Mouse (Mus musculus): Measurements from ENCODE around the gene Lhfpl2. TPM values are rescaled to one million over a fixed set of nuclear protein-coding genes. Genes with fewer than 3 reads are reported as not detected.

Gene Lhfpl2
- polyA plus RNA-seq, 1 experiment from 2014 or later, result 9.6 TPM

DNA sequence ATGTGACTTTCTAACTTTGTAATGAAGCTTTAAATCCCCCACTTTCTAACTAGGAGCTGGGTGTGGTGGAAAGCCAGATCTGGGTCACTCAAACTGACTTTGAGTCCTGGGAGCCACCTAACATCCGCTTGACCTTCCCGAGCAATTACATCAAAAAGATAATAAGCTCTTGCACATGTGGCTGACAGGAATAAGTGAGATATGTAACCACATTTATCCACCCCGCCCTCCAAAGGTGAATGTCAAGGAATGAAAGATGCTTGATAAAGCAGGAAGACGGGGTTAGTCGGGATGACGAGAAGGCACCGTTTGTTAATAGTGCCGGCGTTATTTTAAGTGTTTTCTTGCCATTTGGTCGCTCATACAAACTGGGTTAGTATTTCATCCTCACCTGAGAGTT, 41.5 kb downstream of the Lhfpl2 start:
- Histone ChIP-seq H3K4me1 (ENCODE audit: control insufficient read depth, insufficient read depth, low read length) (no peaks in the 10 kb centered on the region), H3K4me3 (ENCODE audit: low read depth, low read length) (no peak overlapping the region), H3K27ac (ENCODE audit: low read depth, low read length) (no peak overlapping the region), H3K9me3 (ENCODE audit: control insufficient read depth, low read length) (no peaks in the 10 kb centered on the region), H3K9ac (replicated peaks; ENCODE audit: low read depth, low read length) (no peak overlapping the region), H3K27me3 (ENCODE audit: control insufficient read depth, insufficient read depth, low read length) (no peaks in the 10 kb centered on the region), H3K36me3 (ENCODE audit: control insufficient read depth, insufficient read depth, low read length) (no peaks in the 10 kb centered on the region), H3K4me2 (ENCODE audit: low read depth, low read length) (no peak overlapping the region)
- 91% methylated on average over 10 of the region's 10 CpGs for WGBS
- no peak for ATAC-seq (ENCODE audit: low read depth)

DNA sequence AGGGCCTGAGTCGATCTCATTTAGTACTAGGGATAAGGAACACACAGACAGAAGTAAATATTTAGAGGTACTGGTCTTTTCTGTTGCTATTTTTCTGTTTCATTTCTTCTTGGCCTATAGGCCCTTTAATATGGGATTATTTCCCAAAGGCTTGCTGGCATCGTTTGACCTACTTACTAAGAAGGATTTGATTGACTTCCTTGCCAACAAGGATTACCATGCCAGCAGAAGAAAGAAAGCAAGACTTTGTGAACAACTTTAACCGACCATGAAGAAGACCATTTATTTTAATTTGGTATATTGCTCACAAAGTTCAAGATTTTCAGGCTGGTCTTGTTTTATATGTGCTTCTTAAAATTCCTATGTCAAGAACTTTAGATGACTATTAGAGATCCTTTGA, 42.8 kb downstream of the Lhfpl2 start:
- Histone ChIP-seq H3K9me3 (ENCODE audit: control insufficient read depth, low read length) (no peaks in the 10 kb centered on the region), H3K27me3 (ENCODE audit: control insufficient read depth, insufficient read depth, low read length) (no peaks in the 10 kb centered on the region), H3K4me3 (ENCODE audit: low read depth, low read length) (no peak overlapping the region), H3K36me3 (ENCODE audit: control insufficient read depth, insufficient read depth, low read length) (no peaks in the 10 kb centered on the region), H3K9ac (replicated peaks; ENCODE audit: low read depth, low read length) (no peak overlapping the region), H3K4me2 (ENCODE audit: low read depth, low read length) (no peak overlapping the region), H3K27ac (ENCODE audit: low read depth, low read length) (no peak overlapping the region), H3K4me1 (ENCODE audit: control insufficient read depth, insufficient read depth, low read length) (no peaks in the 10 kb centered on the region)
- 84% methylated on average over 3 of the region's 3 CpGs for WGBS
- no peak for ATAC-seq (ENCODE audit: low read depth)

DNA sequence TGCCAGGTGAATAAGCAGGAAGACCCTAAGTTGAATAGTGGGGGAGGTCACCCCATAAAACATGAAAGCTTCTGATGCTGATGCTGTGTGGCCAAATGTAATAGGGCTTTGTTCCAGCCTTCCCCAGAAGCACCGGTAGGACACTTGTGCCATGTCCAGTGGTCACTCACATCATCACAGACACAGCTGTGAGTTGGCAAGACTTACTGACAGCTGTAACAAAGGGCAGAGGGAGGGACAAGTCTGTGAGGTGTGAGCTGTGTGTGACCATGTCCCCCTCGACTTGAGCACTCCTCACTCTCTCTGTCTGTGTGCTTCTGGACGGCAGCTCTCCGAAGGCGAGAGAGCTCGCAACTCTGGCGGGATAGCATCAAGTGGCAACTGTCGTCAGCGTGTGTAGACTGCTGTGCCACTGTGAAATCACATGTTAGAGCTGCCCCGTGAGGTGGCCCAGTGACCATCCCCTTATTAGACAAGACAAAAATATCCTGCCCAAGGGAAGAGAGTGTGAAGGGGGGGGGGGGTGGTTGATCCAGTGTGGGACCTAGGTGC, 43.5 kb downstream of the Lhfpl2 start:
- H3K9me3 ChIP-seq (ENCODE audit: control insufficient read depth, low read length), result no peaks in the 10 kb centered on the region
- ATAC-seq (ENCODE audit: low read depth), result no peak
- H3K4me2 ChIP-seq (ENCODE audit: low read depth, low read length), result no peak overlapping the region
- no peak overlapping the region for H3K27ac ChIP-seq (ENCODE audit: low read depth, low read length)
- H3K27me3 ChIP-seq (ENCODE audit: control insufficient read depth, insufficient read depth, low read length), result no peaks in the 10 kb centered on the region
- H3K9ac ChIP-seq (replicated peaks; ENCODE audit: low read depth, low read length), result no peak overlapping the region
- H3K4me3 ChIP-seq (ENCODE audit: low read depth, low read length), result no peak overlapping the region
- no peaks in the 10 kb centered on the region for H3K36me3 ChIP-seq (ENCODE audit: control insufficient read depth, insufficient read depth, low read length)
- 79% methylated on average over 10 of the region's 10 CpGs for WGBS
- H3K4me1 ChIP-seq (ENCODE audit: control insufficient read depth, insufficient read depth, low read length), result no peaks in the 10 kb centered on the region

DNA sequence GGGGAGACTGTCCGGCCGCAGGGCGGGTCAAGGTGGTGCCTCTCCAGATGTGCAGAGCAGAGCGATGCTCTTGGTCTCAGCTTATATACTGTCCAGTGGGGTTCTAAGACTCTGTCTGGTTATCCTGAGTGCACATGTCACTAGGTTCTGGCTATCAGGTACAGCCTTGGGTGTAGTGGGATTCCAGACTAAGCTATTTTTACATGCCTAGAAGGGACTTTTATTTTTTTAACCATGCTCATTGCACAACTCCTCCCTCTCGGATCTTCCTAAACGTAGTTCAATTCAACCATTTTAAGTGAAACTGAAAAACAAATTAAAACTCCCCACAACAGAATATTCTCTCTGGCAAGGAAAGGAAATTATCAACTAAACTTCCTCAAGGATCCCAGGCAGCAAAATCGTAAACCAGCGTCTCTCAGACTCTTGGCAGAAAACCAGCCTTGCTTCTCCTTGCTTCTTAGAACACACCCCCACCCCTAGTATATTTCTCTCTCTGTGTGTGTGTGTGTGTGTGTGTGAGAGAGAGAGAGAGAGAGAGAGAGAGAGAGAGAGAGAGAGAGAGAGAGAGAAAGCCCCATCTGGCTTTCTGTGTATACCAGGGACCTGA, 47.4 kb downstream of the Lhfpl2 start:
- Histone ChIP-seq H3K36me3 (ENCODE audit: control insufficient read depth, insufficient read depth, low read length) (no peaks in the 10 kb centered on the region), H3K27ac (ENCODE audit: low read depth, low read length) (no peak overlapping the region)
- 84% methylated on average over 8 of the region's 8 CpGs for WGBS

DNA sequence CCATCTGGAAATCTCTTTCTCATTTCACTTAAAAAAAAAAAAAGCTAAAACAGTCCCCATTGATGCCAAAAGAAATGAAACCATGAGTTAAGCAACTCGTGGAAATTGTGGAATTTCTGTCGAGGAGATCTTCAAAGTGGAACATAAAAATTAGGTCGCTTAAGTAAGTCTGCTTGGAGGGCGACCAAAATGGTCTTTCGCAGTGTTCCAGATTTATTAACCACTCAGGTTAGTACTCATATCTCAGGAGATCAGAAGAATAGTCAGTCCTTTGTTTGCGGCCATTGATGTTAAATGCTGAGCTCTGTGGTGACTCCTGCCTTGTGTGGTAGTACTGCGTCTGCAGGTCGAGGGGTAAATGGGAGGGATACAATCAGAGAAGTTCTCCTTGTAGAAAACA, 48.8 kb downstream of the Lhfpl2 start:
- Histone ChIP-seq H3K36me3 (ENCODE audit: control insufficient read depth, insufficient read depth, low read length) (no peaks in the 10 kb centered on the region), H3K4me2 (ENCODE audit: low read depth, low read length) (no peak overlapping the region), H3K9ac (replicated peaks; ENCODE audit: low read depth, low read length) (no peak overlapping the region), H3K27me3 (ENCODE audit: control insufficient read depth, insufficient read depth, low read length) (no peaks in the 10 kb centered on the region), H3K4me1 (ENCODE audit: control insufficient read depth, insufficient read depth, low read length) (no peaks in the 10 kb centered on the region), H3K9me3 (ENCODE audit: control insufficient read depth, low read length) (no peaks in the 10 kb centered on the region), H3K27ac (ENCODE audit: low read depth, low read length) (no peak overlapping the region), H3K4me3 (ENCODE audit: low read depth, low read length) (no peak overlapping the region)
- 89% methylated on average over 8 of the region's 8 CpGs for WGBS
- no peak for ATAC-seq (ENCODE audit: low read depth)

More for the DNA sequence above, 47.4 kb downstream of the Lhfpl2 start:
- Histone ChIP-seq H3K9me3 (ENCODE audit: control insufficient read depth, low read length) (no peaks in the 10 kb centered on the region), H3K4me2 (ENCODE audit: low read depth, low read length) (no peak overlapping the region), H3K9ac (replicated peaks; ENCODE audit: low read depth, low read length) (no peak overlapping the region), H3K27me3 (ENCODE audit: control insufficient read depth, insufficient read depth, low read length) (no peaks in the 10 kb centered on the region), H3K4me1 (ENCODE audit: control insufficient read depth, insufficient read depth, low read length) (no peaks in the 10 kb centered on the region), H3K4me3 (ENCODE audit: low read depth, low read length) (no peak overlapping the region)
- ATAC-seq (ENCODE audit: low read depth), result no peak

DNA sequence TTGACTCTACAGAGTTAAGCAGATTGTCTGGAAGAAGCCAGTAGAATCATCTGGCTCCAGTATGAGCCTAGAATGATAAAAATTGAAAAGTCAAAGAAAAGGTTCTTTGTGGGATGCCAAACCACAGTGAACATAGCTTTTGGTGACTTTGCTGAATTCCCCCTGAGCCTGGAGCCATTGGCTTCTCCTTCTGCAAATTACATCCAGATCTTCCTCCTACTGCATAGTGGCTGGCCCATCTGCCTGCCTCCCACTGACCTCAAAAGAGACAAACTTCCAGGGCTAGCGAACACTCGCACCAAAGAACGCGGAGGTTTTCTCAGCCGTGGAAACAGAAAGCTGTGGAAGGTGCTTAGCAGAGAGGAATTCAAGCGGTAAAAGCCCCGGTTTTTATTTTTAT, 49.4 kb downstream of the Lhfpl2 start:
- H3K4me1 ChIP-seq (ENCODE audit: control insufficient read depth, insufficient read depth, low read length), result no peaks in the 10 kb centered on the region
- H3K4me3 ChIP-seq (ENCODE audit: low read depth, low read length), result no peak overlapping the region
- no peaks in the 10 kb centered on the region for H3K36me3 ChIP-seq (ENCODE audit: control insufficient read depth, insufficient read depth, low read length)
- H3K9me3 ChIP-seq (ENCODE audit: control insufficient read depth, low read length), result no peaks in the 10 kb centered on the region
- ATAC-seq (ENCODE audit: low read depth), result no peak
- no peak overlapping the region for H3K4me2 ChIP-seq (ENCODE audit: low read depth, low read length)
- H3K9ac ChIP-seq (replicated peaks; ENCODE audit: low read depth, low read length), result no peak overlapping the region
- 88% methylated on average over 7 of the region's 7 CpGs for WGBS
- no peak overlapping the region for H3K27ac ChIP-seq (ENCODE audit: low read depth, low read length)
- H3K27me3 ChIP-seq (ENCODE audit: control insufficient read depth, insufficient read depth, low read length), result no peaks in the 10 kb centered on the region

DNA sequence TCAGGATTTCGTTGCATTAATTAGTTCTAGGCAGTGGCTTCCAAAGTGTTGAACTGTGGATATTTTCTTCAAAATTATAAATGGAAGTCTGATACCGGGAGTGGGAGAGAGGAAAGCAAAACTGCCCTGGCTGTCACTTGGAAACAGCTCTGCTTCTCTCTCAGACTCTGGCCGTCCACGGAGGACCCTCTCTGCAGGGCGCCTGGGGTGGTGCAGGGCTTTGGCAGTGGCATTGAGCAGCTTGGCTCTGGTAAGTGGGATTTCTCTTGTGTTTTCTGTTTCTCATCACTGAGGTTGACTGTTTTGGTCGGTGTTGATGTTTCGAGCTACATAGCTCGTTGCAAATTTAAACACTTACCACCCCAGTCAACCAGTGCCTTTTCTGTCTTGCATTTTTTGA, 53.0 kb downstream of the Lhfpl2 start:
- 84% methylated on average over 8 of the region's 8 CpGs for WGBS
- ATAC-seq (ENCODE audit: low read depth), result no peak
- H3K36me3 ChIP-seq (ENCODE audit: control insufficient read depth, insufficient read depth, low read length), result no peaks in the 10 kb centered on the region
- H3K27me3 ChIP-seq (ENCODE audit: control insufficient read depth, insufficient read depth, low read length), result no peaks in the 10 kb centered on the region
- no peak overlapping the region for H3K9ac ChIP-seq (replicated peaks; ENCODE audit: low read depth, low read length)
- H3K9me3 ChIP-seq (ENCODE audit: control insufficient read depth, low read length), result no peaks in the 10 kb centered on the region
- H3K4me3 ChIP-seq (ENCODE audit: low read depth, low read length), result no peak overlapping the region
- no peak overlapping the region for H3K4me2 ChIP-seq (ENCODE audit: low read depth, low read length)
- H3K4me1 ChIP-seq (ENCODE audit: control insufficient read depth, insufficient read depth, low read length), result no peaks in the 10 kb centered on the region
- no peak overlapping the region for H3K27ac ChIP-seq (ENCODE audit: low read depth, low read length)

DNA sequence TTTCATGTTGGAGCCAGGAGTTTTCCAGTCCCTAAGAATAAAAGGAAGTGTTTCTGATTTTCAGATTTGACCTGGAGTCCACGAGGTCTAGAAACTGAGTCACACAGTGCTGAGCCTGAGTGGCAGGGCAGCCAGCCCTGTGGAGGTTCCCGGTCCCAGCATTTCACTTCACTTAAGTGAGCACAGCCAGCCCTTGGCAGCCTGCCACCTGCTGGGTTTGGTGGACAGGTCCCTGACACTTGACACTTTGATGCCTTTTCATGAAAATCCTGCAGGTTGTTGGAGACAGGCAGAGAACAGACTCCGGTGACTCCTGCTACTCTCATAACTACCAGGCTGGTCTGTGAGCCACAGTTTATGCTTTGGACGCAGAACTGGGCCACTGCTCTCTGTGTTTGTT, 57.9 kb downstream of the Lhfpl2 start:
- H3K9ac ChIP-seq (replicated peaks; ENCODE audit: low read depth, low read length), result no peak overlapping the region
- H3K27ac ChIP-seq (ENCODE audit: low read depth, low read length), result no peak overlapping the region
- WGBS, result 55% methylated on average over 4 of the region's 4 CpGs
- ATAC-seq (ENCODE audit: low read depth), result no peak
- H3K9me3 ChIP-seq (ENCODE audit: control insufficient read depth, low read length), result no peaks in the 10 kb centered on the region
- H3K4me1 ChIP-seq (ENCODE audit: control insufficient read depth, insufficient read depth, low read length), result no peaks in the 10 kb centered on the region
- H3K36me3 ChIP-seq (ENCODE audit: control insufficient read depth, insufficient read depth, low read length), result no peaks in the 10 kb centered on the region
- no peak overlapping the region for H3K4me2 ChIP-seq (ENCODE audit: low read depth, low read length)
- no peak overlapping the region for H3K4me3 ChIP-seq (ENCODE audit: low read depth, low read length)
- no peaks in the 10 kb centered on the region for H3K27me3 ChIP-seq (ENCODE audit: control insufficient read depth, insufficient read depth, low read length)

DNA sequence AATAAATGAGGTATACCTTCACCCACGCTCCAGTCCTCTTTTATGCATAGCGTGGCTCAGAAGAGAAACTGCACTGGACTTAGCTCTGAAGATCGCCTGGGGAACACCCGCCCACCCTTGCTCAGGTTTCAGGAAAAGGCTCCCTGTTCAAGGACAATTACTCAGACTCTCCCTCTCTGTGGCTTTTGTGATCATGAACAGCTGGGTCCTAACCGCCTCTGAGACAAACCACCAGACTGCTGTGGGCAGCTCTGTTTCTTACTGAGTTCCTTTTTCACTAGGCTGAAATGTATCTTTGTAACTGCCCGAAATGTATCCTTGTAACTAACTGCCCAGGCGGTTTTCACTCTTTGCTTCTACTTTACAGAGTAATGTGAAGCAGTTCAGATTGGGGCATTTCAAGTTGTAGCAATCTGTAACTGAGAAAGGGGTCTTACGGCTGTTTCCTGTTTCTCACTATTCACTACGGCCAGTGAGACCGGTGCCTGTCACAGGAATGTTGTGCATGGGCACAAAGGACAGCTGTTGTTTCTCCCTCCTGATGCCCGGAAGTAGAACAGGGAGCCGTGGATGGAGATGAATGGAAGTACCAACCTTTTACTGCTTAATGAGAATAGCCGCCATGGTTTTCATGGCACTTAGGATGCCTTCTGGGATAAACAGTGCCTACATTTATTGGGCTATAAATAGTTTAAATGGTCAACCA, 59.3 kb downstream of the Lhfpl2 start:
- Histone ChIP-seq H3K36me3 (ENCODE audit: control insufficient read depth, insufficient read depth, low read length) (no peaks in the 10 kb centered on the region), H3K27me3 (ENCODE audit: control insufficient read depth, insufficient read depth, low read length) (no peaks in the 10 kb centered on the region), H3K27ac (ENCODE audit: low read depth, low read length) (no peak overlapping the region), H3K4me3 (ENCODE audit: low read depth, low read length) (no peak overlapping the region), H3K4me2 (ENCODE audit: low read depth, low read length) (no peak overlapping the region), H3K4me1 (ENCODE audit: control insufficient read depth, insufficient read depth, low read length) (no peaks in the 10 kb centered on the region), H3K9ac (replicated peaks; ENCODE audit: low read depth, low read length) (no peak overlapping the region), H3K9me3 (ENCODE audit: control insufficient read depth, low read length) (no peaks in the 10 kb centered on the region)
- WGBS, result 20% methylated on average over 13 of the region's 13 CpGs
- no peak; the same call in 1 of the 2 replicates for ATAC-seq (ENCODE audit: low read depth)

Measured in neural tube, embryonic 14.5 days (tissue).